Mouse (Mus musculus) natural killer cell, adult 2 months (primary cell): Measurements from ENCODE around the gene Ablim1.
A peak's percentile ranks its signal among the peaks of the same experiment; 100 is the strongest.

Source experiments
- DNase-seq, 2 experiments: peaks; one replicate each; pipeline ENCODE4 v3.0.0; 2022; ENCODE audit warnings: low spot score in 2 of 2

The Ablim1 gene

GRCm38 (mm10) chr19:57073450-57073849 is 241.3 kb downstream of the Ablim1 start:
- no peak for DNase-seq

- peak in 1 of 2 experiments; percentile 40 for DNase-seq
Measured at GRCm38 (mm10) chr19:57072756-57073155, 242.0 kb downstream of the Ablim1 start.

- no peak for DNase-seq
Measured at GRCm38 (mm10) chr19:57067108-57067613, 247.6 kb downstream of the Ablim1 start.

GRCm38 (mm10) chr19:57066313-57066712 is 248.4 kb downstream of the Ablim1 start:
- DNase-seq = peak; percentile 58 to 68

GRCm38 (mm10) chr19:57062746-57063145 is 252.0 kb downstream of the Ablim1 start:
- no peak for DNase-seq

- DNase-seq = no peak
Measured at GRCm38 (mm10) chr19:57059018-57059580, 255.6 kb downstream of the Ablim1 start.

GRCm38 (mm10) chr19:57057568-57057967 is 257.2 kb downstream of the Ablim1 start:
- DNase-seq = no peak

GRCm38 (mm10) chr19:57055215-57056120 is 259.3 kb downstream of the Ablim1 start:
- DNase-seq = no peak

- DNase-seq = no peak
Measured at GRCm38 (mm10) chr19:57052959-57053358, 261.8 kb downstream of the Ablim1 start.

- DNase-seq = no peak
Measured at GRCm38 (mm10) chr19:57052016-57052415, 262.7 kb downstream of the Ablim1 start.

GRCm38 (mm10) chr19:57049592-57050090 is 265.1 kb downstream of the Ablim1 start:
- no peak for DNase-seq

GRCm38 (mm10) chr19:57047671-57048320 is 266.9 kb downstream of the Ablim1 start:
- DNase-seq = no peak

GRCm38 (mm10) chr19:57039258-57039657 is 275.5 kb downstream of the Ablim1 start:
- peak in 1 of 2 experiments; percentile 7 for DNase-seq

- no peak for DNase-seq
Measured at GRCm38 (mm10) chr19:57036860-57037259, 277.9 kb downstream of the Ablim1 start.

- DNase-seq = peak; percentile 23 to 50
Measured at GRCm38 (mm10) chr19:57031582-57031981, 283.1 kb downstream of the Ablim1 start.

GRCm38 (mm10) chr19:57029461-57029860 is 285.3 kb downstream of the Ablim1 start:
- DNase-seq = no peak

GRCm38 (mm10) chr19:57028327-57029179 is 286.2 kb downstream of the Ablim1 start:
- no peak for DNase-seq

GRCm38 (mm10) chr19:57026501-57026900 is 288.2 kb downstream of the Ablim1 start:
- DNase-seq = no peak

GRCm38 (mm10) chr19:57017785-57018179 is 296.9 kb downstream of the Ablim1 start:
- no peak for DNase-seq

GRCm38 (mm10) chr19:57016995-57017784 is 297.5 kb downstream of the Ablim1 start:
- DNase-seq = no peak
